Mouse (Mus musculus): ENCODE measurements around the gene Sec22b. TPM values are rescaled to one million over a fixed set of nuclear protein-coding genes. Genes with fewer than 3 reads are reported as not detected.

The Sec22b gene
- 73.3 TPM for total RNA-seq (2023)

GRCm38 (mm10) chr3:97900516-97901490, at the start of gene Sec22b:
TSS of gene Sec22b (plus strand) at chr3:97901190.

DNA sequence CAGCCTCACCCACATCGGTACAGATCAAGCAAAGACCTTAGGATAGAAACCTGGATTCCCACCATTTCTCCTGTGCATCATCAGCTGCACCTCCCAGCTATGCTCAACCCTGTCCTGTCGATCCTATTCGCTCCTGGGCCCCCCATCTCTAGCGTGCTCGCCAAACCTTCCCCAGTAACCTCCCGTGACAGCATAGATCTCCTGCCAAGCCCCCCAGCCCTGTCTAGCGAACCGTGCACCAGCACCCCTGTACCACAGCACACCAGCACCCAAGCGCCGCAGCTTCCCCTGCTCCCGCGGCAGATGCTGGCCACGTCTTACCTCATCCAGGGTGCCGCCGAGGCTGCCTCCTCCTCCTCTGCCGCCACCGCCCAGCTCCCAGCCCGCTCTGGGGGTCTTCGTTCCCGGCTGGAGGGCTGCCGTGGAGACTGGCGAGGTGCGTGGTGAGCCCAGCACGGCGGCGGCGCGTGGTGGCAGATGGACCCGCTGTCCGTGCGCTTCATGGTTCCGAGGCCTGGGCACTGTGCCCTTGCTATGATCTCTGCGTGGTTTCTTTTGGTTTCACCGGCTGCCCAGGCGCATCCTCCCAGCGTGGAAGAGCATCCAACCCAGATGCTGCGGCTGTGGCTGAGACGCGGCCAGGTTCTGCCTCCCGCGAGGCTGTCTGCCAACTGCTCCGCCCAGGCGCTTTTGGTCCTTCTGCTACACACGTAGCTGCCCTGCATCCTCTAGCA, 12.7 kb upstream of the Sec22b start, which contains the start of gene Pde4dip:
Pde4dip (minus strand) TSS at position 540 of the 734 bp plus-strand sequence.

Other genes starting within 250 kb of the Sec22b start
- gene Prkab2, start 243.0 kb upstream of the Sec22b start, total RNA-seq (2023): 5.0 TPM
- gene Gm17651, start 226.5 kb upstream of the Sec22b start, total RNA-seq (2023): not detected
- gene Pde4dip, start 12.5 kb upstream of the Sec22b start, total RNA-seq (2023): 20.4 TPM
- gene Notch2, start 112.3 kb downstream of the Sec22b start, total RNA-seq (2023): 67.7 TPM

All from CD4-positive naive resting alpha-beta T cell, adult 76 days (primary cell).